Mouse (Mus musculus): ENCODE measurements around the gene Acsl4.

DNA sequence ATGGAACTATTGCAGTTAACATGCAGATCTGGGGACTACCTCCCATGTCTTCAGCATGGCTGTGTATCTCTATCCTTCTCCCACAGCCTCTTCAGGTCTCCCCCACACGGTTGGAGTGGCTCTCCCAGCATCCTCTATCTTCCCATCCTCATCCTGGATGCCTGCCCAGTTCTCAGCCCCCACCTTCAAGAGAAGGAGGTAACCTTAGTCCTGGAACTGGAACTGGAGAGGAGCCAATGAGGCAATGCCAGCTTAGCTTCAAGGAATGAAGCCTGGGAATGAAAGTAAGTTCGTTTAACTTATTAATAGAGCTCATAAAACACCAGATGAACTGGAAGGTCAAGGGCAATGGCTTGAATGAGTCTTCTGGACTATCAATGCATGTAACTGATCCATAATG, 86.9 kb downstream of the Acsl4 start:
- TF ChIP-seq POLR2A (IDR thresholded peaks at IDR 0.05; ENCODE audit: extremely low read depth, insufficient read depth, low read length) (no peak), CTCF (IDR thresholded peaks at IDR 0.05; ENCODE audit: low read depth, low read length) (no peak)

All from liver, adult 2 months (tissue).